8 mouse cellular contexts compared by ENCODE assay signal in genomic region chr13:82059498-82059897, GRCm38 (mm10).
DNase-seq lines count a peak whose midpoint lies in the region; ATAC-seq and TF ChIP-seq lines count a peak whose summit lies in the region.

No protein-coding gene starts in this region.

- H3K9me3 ChIP-seq in liver, postnatal 0 days (ENCODE audit: low read length) = no peaks in the 10 kb centered on the region
- no peaks in the 10 kb centered on the region for H3K9me3 ChIP-seq in stomach, embryonic 14.5 days (ENCODE audit: control insufficient read depth, low read depth, low read length)

- H3K9ac ChIP-seq in liver, postnatal 0 days (replicated peaks) = no peak overlapping the region
- H3K9ac ChIP-seq in stomach, embryonic 14.5 days (replicated peaks; ENCODE audit: low read depth, low read length) = no peak overlapping the region

- no peak overlapping the region for H3K4me2 ChIP-seq in liver, postnatal 0 days (ENCODE audit: low read depth, low read length)
- H3K4me2 ChIP-seq in stomach, embryonic 14.5 days (replicated peaks; ENCODE audit: low read depth, low read length) = no peak overlapping the region

- no peak for TF ChIP-seq EP300 in liver, postnatal 0 days (IDR thresholded peaks at IDR 0.05; ENCODE audit: low read depth)

- 32% methylated on average over 5 of the region's 5 CpGs for WGBS in liver, postnatal 0 days (ENCODE audit: insufficient replicate concordance)
- 19% methylated on average over 5 of the region's 5 CpGs for WGBS in stomach, embryonic 14.5 days

- H3K27ac ChIP-seq in embryonic fibroblast, embryonic 13.5 days (ENCODE audit: insufficient read depth, low read length) = peak overlapping the region; percentile 76
- no peak overlapping the region for H3K27ac ChIP-seq in liver, postnatal 0 days (ENCODE audit: low read depth)
- no peak overlapping the region for H3K27ac ChIP-seq in stomach, embryonic 14.5 days (ENCODE audit: low read length)

- no peak overlapping the region for H3K4me3 ChIP-seq in embryonic fibroblast, embryonic 13.5 days (ENCODE audit: insufficient read depth, low read length)
- no peak overlapping the region for H3K4me3 ChIP-seq in liver, postnatal 0 days (ENCODE audit: low read depth, low read length)
- no peak overlapping the region for H3K4me3 ChIP-seq in stomach, embryonic 14.5 days (ENCODE audit: low read depth, low read length)

- TF ChIP-seq POLR2A in embryonic fibroblast, embryonic 13.5 days (IDR thresholded peaks at IDR 0.05; ENCODE audit: low read depth, low read length) = no peak

- TF ChIP-seq CTCF in embryonic fibroblast, embryonic 13.5 days (IDR thresholded peaks at IDR 0.05; ENCODE audit: borderline replicate concordance, insufficient read depth, low read length) = no peak
- no peak for TF ChIP-seq CTCF in liver, postnatal 0 days (IDR thresholded peaks at IDR 0.05; ENCODE audit: low read depth)

- no peaks in the 10 kb centered on the region for H3K27me3 ChIP-seq in liver, postnatal 0 days (ENCODE audit: insufficient read depth, low read length)
- H3K27me3 ChIP-seq in stomach, embryonic 14.5 days (ENCODE audit: control insufficient read depth, insufficient read depth, low read length) = no peaks in the 10 kb centered on the region

- DNase-seq in cerebellum, adult 11 months = peak; percentile 3
- no peak for DNase-seq in cerebellum, adult 9-11 months
- DNase-seq in 416B (ENCODE audit: low read depth) = peak; percentile 75
- DNase-seq in heart, postnatal 4 days = peak; percentile 85
- peak; percentile 29 for DNase-seq in liver, postnatal 0 days
- DNase-seq in thymus, postnatal 10 days (ENCODE audit: low spot score in 2 of 2) = no peak

- no peak for ATAC-seq in liver, postnatal 0 days
- peak; percentile 58; the same call in 1 of the 2 replicates for ATAC-seq in stomach, embryonic 14.5 days (ENCODE audit: insufficient number of reproducible peaks, insufficient read depth, low FRiP score, low read depth)

- no peaks in the 10 kb centered on the region for H3K36me3 ChIP-seq in liver, postnatal 0 days (replicated peaks; ENCODE audit: insufficient read depth, low read length)
- H3K36me3 ChIP-seq in stomach, embryonic 14.5 days (ENCODE audit: control insufficient read depth, insufficient read depth, low read length) = no peaks in the 10 kb centered on the region

- peaks cover 5% of the 10 kb centered on the region; the same call in 1 of the 2 replicates for H3K4me1 ChIP-seq in embryonic fibroblast, embryonic 13.5 days (ENCODE audit: control insufficient read depth, insufficient read depth, low read length)
- no peaks in the 10 kb centered on the region for H3K4me1 ChIP-seq in liver, postnatal 0 days (ENCODE audit: insufficient read depth)
- 0 out of 2 replicates have a peak, but pooled peaks cover 3% of the 10 kb centered on the region for H3K4me1 ChIP-seq in stomach, embryonic 14.5 days (ENCODE audit: control insufficient read depth, insufficient read depth, low read length)

Comparison
In these comparisons a context has a peak if more than half of its experiments do, and no peak if none do; other contexts are left out.
1. DNase-seq: peak in cerebellum, adult 11 months (single experiment), 416B (single experiment), heart, postnatal 4 days (single experiment) and liver, postnatal 0 days (single experiment); none in cerebellum, adult 9-11 months (single experiment) and thymus, postnatal 10 days (0 of 2).